Mouse (Mus musculus): Measurements from ENCODE around the gene H6pd.

H6pd gene

DNA sequence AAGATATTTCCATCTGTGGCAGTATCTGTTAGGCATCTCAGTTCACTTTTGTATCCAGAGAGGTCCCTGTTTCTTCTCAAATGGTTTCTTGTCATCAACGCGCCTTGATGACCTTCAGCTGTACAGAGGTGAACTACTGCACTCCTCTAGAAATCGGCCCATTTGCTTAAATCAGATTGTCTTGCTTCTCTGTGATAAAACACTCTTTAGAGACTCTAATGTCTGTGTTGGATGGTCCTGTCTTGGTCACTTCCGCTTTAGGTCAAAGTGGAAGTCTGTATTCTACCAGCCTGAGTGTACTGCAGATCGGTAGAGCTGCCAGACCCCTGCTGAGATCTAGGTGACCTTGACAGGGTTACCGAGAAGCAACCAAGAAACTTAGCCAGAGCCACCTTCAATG, 27.3 kb upstream of the H6pd start:
- ChIA-PET POLR2A (interaction anchor here in 3 of 4 experiments (1.1 to 13.5 kb wide), 7 partner anchors 12 to 120 kb away, joined by 3 to 263 read pairs (median 4); partner anchors contain the start of gene Gpr157 (in 1 of the 3)), CTCF (interaction anchor here (0.7 to 3.8 kb wide), 13 partner anchors 13 to 204 kb away, joined by 3 to 16 read pairs (median 4); partner anchors contain the start of gene Gpr157 (in 1 of the 4))

DNA sequence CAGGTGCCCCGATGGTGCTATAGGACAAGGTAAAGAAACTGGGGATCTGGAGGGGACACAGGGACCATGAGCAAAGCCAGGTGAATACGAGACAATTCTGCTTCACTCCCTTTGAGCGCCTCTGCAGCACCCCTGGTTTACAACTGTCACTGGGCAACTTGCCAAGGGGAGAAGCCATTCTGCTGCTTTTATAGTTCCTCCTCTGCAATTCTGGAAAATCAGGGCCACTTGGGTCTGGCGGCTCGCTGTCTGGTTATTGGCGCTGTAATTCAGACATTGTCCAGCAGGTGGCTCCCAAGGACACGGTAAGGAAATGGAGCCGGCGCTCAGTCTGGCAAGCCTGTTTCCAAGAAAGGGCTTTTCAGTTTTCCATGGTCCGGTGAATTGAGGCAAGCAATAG, 26.5 kb upstream of the H6pd start:
- ChIA-PET CTCF (interaction anchor here (0.5 to 3.8 kb wide), 20 partner anchors 9 to 228 kb away, joined by 3 to 16 read pairs (median 3); partner anchors contain the start of gene Gpr157 (in 1 of the 4)), POLR2A (interaction anchor here in 3 of 4 experiments (1.1 to 13.5 kb wide), 6 partner anchors 15 to 120 kb away, joined by 3 to 263 read pairs (median 4); partner anchors contain the start of gene Gpr157 (in 1 of the 3))

DNA sequence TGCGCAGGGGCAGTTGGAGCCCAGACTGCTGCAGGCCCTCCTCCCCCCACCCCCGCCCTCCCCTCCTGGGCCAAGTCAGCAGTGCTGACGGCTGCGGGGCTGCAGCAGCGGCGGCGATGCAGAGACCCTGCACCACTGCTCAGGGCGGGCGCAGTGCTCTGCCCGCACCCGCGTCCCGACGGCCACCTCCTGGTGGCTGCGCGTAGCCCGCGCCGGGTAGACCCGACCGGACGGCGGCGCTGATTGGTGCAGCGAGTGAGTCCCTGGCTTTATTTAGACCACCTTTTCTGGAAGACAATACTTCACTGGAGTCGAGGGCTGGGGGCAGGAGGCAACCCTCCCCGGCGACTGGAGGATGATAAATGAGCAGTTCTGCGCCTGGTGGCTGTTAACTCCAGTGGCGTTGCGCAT, 24.4 kb upstream of the H6pd start:
- CTCF ChIA-PET: interaction anchor here in 3 of 4 experiments (0.5 to 1.4 kb wide), 6 partner anchors 14 to 80 kb away, joined by 3 to 4 read pairs (median 3); no protein-coding TSS in a partner anchor
- POLR2A ChIA-PET: interaction anchor here in 3 of 4 experiments (0.8 to 13.5 kb wide), 12 partner anchors 8 to 65 kb away, joined by 3 to 263 read pairs (median 4); partner anchors contain the start of genes Gpr157 (in 1 of the 3) and H6pd (in 1 of the 3)

DNA sequence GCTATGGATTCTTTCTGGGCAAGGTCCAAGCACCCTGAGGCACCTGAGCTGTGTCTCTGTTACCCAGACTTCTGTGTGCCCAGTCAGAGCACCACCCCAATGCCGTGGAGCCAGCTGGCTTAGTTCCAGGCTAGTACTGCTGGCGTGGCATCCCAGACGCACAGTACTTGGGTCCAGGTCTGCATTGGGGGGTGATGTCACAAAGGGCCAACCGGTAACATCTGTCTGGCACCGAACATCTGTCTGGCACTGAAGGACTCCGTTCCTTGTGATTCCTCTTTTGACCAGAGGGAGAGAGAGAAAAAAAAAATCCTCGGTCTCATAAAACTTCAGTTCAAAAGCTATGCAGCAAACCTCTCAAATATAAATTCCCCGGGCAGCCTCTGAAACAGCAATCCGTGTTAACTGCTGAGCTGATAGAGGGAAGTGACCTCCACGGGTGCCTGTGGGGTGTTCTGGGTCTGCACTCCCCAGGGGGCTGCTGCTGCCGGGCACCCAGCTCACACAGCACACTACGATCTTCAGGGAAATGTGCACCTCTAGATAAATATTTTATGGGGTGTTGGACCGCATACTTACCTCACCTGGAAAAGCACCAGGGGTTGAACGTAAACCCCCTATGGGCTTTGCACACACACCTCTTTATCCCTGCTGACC, 22.5 kb upstream of the H6pd start:
- CTCF ChIA-PET: interaction anchor here (0.6 to 1.9 kb wide), 17 partner anchors 9 to 224 kb away, joined by 3 to 13 read pairs (median 4); no protein-coding TSS in a partner anchor
- POLR2A ChIA-PET: interaction anchor here (0.6 to 13.5 kb wide), 25 partner anchors 9 to 853 kb away, joined by 3 to 263 read pairs (median 4); partner anchors contain the start of genes H6pd (in 2 of the 4) and Gpr157 (in 1 of the 4)

DNA sequence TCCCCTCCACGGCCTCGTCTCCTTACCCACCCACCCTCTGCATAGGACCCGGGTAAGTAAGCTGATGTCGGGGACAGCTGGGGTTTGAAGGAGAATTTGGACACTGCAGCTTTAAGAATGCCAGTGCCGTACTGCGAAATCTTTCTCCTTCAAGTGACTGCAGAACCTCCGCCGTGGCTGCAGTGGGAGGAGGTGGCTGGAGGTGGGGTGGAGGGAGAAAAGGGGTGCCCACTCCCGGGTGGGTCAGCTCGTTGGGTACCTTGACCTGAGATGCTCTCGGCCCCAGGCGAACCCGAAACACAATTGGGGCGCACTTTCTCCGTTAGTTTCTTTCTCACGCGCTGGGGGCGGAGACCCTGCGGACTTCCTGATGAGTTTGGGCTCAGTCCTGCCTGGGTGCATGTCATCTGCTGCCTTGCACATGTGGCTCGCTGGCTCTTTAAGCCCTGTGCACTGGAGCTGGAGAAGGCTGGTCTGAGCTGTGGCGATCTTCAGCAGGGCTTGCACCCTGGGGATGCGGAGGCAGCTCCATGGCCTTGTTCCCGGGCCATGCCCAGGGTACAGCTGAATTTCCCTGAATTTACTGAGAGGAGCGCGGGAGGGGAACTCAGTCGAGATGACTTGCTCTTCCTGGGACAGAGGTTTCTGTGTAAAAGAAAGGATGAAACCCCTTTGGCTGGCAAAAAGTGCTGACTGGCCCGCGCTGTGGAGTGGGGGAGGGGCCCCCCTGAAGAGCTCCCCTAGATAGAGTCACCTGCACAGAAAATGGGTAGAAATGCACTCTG, 21.8 kb upstream of the H6pd start:
- POLR2A ChIA-PET: interaction anchor here (0.6 to 13.5 kb wide), 29 partner anchors 8 to 319 kb away, joined by 3 to 263 read pairs (median 3); partner anchors contain the start of genes Gpr157 (in 2 of the 4) and H6pd (in 1 of the 4)
- CTCF ChIA-PET: interaction anchor here (0.6 to 2.4 kb wide), 20 partner anchors 9 to 242 kb away, joined by 3 to 13 read pairs (median 4); partner anchors contain the start of gene Gpr157 (in 1 of the 4)

DNA sequence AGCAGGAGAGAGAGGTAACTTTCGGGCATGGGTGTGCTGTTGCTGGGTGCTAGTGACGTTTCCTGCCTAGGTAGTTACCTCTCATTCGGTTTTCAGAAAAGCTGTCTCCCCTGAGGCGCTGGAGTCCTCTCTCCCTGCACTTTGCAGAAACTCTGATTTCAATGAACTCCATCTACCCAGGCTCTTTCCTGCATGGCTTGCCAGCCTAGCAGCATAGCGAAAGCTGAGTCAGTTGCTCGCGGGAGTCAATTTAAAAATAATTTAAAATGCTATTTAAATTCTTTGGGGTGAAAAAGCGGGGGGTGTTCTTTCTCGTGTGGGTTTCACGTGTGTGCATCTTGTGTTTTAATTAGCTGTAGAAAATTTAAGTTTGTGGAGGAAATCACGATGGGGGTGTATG, 21.1 kb upstream of the H6pd start:
- POLR2A ChIA-PET: interaction anchor here (0.6 to 13.5 kb wide), 20 partner anchors 9 to 318 kb away, joined by 3 to 263 read pairs (median 4); partner anchors contain the start of genes Gpr157 (in 1 of the 4) and H6pd (in 1 of the 4)

DNA sequence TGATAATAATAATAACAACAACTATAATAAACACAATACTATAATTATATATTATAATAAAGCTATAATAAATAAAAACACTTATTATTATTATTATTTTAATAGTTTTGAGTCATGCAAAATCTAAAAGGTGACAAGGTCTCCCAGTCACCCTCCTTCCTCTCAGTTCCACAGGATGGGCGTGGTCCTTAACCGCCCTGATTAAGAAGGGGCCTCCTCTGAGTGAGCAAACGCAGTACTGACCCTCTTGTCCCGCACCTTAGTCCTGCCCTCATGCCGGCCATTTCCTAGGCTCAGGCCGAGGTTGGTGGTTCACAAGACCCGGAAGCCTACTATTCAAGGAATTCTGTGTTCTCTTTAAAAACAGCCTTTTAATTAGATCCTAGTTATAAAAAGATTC, 14.7 kb upstream of the H6pd start:
- CTCF ChIA-PET: interaction anchor here in 3 of 4 experiments (0.5 to 1.5 kb wide), 6 partner anchors 9 to 868 kb away, joined by 3 to 5 read pairs (median 3); no protein-coding TSS in a partner anchor
- POLR2A ChIA-PET: interaction anchor here in 3 of 4 experiments (0.6 to 1.2 kb wide), 3 partner anchors 67 to 857 kb away, joined by 3 to 4 read pairs (median 3); partner anchors contain the start of gene Pgd (in 1 of the 3)

More for the DNA sequence above, 21.1 kb upstream of the H6pd start:
- CTCF ChIA-PET: interaction anchor here (0.7 to 2.4 kb wide), 13 partner anchors 20 to 241 kb away, joined by 3 to 13 read pairs (median 5); partner anchors contain the start of gene Gpr157 (in 1 of the 4)

DNA sequence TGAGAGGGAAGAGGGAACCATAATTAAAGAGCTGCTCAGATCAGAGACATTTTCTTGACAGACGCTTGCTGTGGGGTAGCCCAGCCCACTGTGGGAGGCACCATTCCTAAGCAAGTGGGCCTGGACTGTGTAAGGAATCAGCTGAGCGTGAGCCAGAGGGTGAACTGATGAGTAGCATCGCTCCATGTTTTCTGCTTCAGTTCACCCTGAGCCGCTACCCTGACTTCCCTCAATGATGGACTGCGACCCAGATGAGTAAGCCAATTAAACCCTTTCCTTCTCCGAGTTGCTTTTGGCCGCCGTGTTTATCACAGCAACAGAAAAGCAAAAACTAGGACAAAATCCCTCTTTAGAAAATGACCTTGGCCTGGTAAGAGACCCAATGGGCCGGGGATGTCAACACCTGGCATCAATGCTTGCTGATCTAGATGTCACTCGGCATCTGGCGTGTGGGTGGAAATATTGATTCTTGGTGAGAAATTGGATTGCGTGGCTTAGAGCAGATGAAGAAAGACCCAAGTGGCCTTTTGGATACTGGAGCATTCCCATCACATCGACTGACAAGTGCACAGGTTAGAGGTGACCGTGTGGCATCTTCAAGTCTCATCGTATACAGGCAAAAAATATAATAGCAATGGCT, 11.0 kb upstream of the H6pd start:
- CTCF ChIA-PET: interaction anchor here in 3 of 4 experiments (0.5 to 0.7 kb wide), 3 partner anchors 90 to 995 kb away, joined by 3 to 6 read pairs (median 4); no protein-coding TSS in a partner anchor
- POLR2A ChIA-PET: interaction anchor here in 1 of 4 experiments (0.5 kb wide), 1 partner anchor 114 kb away, joined by 3 read pairs; no protein-coding TSS in a partner anchor

DNA sequence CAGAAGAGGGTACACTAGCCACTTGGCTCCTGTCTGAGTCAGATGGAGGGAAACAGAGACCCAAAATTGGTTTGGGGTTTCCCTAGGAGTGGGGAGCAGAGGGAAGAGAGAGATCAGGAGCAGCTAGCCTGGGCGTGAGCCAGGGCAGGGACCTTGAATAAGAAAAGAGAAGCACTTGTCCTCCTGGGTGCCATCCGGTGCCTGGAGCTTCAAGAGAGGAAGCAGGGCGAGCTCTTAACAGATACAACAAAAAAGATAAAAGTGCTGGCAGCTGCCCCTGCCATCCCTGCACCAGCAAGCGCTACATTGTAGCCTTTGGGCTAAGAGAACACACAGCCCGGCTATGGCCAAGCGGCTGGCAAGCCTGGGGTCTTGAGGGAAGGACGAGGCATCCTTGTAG, 6.6 kb upstream of the H6pd start:
- CTCF ChIA-PET: interaction anchor here in 3 of 4 experiments (0.5 to 1.5 kb wide), 5 partner anchors 58 to 425 kb away, joined by 3 to 8 read pairs (median 5); no protein-coding TSS in a partner anchor

DNA sequence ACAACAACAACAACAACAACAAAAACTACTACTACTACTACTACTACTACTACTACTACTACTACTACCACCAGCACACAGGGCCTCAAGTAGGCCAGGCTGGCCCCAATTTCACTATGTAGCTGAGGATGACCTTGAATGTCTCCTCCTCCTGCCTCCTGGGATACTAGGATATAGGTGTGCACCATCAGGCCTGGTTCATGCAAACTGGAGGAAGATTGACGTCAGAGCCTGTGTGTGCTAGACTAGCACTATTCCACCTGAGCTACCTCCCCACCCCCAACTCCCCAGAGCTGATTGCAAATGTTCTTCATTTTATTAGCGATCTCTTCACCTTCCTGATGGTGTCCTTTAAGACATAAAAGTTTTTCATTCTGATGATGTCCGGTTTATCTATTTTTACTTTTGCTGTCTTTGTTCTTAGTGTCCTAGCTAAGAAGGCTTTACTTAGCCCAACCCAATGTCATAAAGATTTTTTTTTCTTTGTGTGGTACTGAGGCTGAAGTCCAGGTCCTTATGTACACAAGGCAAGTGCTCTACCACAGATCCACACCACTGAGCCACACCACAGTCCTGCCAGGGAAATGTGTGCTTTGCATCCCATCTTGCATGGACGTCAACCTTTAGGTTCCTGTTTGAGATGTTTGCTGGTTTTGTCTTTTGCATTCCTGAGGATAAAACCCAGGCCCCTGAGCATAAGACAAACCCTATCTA, 5.7 kb upstream of the H6pd start:
- ChIA-PET CTCF (interaction anchor here (0.7 to 1.5 kb wide), 4 partner anchors 8 to 172 kb away, joined by 3 read pairs; no protein-coding TSS in a partner anchor), POLR2A (interaction anchor here in 3 of 4 experiments (0.5 to 1.6 kb wide), 7 partner anchors 9 to 1623 kb away, joined by 3 to 5 read pairs (median 4); no protein-coding TSS in a partner anchor)

More for the DNA sequence above, 6.6 kb upstream of the H6pd start:
- POLR2A ChIA-PET: interaction anchor here in 2 of 4 experiments (0.7 to 1.5 kb wide), 7 partner anchors 8 to 86 kb away, joined by 3 to 6 read pairs (median 3); no protein-coding TSS in a partner anchor

DNA sequence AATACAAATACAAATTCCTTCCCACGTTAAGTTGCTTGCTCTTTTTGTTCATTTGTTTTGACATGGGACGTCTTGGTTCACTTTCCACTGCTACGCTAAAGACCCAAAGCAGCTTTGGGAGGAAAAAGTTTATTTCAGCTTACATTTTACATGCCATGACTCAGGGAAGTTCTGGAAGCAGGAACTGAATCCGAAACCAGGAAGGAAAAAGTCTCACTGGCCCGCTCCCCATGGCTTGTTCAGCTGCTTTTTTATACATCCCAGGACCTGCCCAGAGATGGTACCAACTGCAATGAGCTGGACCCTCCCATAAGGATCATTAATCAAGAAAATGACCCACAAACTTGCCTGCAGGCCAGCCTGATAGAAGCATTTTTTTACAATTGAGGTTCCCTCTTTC, 5.0 kb upstream of the H6pd start:
- POLR2A ChIA-PET: interaction anchor here in 2 of 4 experiments (0.6 to 1.6 kb wide), 7 partner anchors 9 to 74 kb away, joined by 3 to 5 read pairs (median 3); partner anchors contain the start of gene Gpr157 (in 1 of the 2)
- CTCF ChIA-PET: interaction anchor here in 2 of 4 experiments (0.6 to 1.2 kb wide), 3 partner anchors 9 to 172 kb away, joined by 3 to 7 read pairs (median 3); no protein-coding TSS in a partner anchor

DNA sequence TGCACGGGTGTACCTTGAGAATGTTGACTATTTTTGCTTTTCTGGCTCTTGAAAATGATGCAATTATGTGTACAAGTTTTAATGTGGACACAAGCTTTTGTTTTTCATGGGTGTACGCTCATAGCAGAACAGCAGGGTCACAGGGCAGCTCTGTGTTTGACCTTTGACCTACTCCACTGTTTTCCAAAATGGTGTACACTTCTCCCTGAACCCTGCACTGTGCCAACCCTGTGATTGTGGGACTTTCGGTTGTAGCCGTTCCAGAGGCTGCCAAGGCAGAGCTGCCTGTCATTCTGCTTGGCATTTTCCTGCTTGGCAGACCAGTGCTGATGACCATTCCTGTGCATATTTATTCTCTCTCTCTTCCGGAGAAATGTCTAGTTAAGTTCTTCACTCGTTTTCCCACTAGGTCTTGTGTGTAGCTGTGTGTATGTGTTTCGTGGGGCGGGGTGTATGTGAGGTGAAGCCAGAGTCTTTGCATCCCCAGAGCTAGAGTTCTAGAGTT, 4.4 kb upstream of the H6pd start:
- ChIA-PET CTCF (interaction anchor here in 2 of 4 experiments (0.6 to 1.2 kb wide), 3 partner anchors 9 to 108 kb away, joined by 3 to 7 read pairs (median 5); no protein-coding TSS in a partner anchor), POLR2A (interaction anchor here in 3 of 4 experiments (0.6 to 1.6 kb wide), 9 partner anchors 8 to 74 kb away, joined by 3 to 5 read pairs (median 3); partner anchors contain the start of gene Gpr157 (in 1 of the 3))

DNA sequence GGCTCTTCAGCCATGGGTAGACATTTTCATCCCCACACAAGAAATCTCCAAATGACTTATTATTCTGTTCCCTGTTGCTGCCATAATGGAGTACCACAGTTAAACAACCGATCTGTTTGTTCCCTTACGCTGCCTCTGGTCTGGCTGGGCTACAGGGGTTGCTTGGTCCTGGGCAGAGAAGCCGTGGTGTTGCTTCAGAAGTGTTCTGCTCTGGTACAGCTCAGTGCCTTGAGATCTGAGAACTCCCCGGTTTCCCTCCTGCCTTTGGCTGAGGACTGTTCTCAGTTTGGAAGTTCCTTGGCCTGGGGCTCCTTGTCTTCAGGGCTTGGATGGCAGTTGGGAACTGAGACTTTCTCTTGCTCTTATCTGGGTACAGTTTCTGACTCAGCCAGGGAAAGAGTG, 3.5 kb upstream of the H6pd start:
- ChIA-PET POLR2A (interaction anchor here in 2 of 4 experiments (0.5 to 1.4 kb wide), 2 partner anchors 9 to 793 kb away, joined by 3 to 4 read pairs; no protein-coding TSS in a partner anchor), CTCF (interaction anchor here in 1 of 4 experiments (0.6 kb wide), 1 partner anchor 37 kb away, joined by 3 read pairs; no protein-coding TSS in a partner anchor)

DNA sequence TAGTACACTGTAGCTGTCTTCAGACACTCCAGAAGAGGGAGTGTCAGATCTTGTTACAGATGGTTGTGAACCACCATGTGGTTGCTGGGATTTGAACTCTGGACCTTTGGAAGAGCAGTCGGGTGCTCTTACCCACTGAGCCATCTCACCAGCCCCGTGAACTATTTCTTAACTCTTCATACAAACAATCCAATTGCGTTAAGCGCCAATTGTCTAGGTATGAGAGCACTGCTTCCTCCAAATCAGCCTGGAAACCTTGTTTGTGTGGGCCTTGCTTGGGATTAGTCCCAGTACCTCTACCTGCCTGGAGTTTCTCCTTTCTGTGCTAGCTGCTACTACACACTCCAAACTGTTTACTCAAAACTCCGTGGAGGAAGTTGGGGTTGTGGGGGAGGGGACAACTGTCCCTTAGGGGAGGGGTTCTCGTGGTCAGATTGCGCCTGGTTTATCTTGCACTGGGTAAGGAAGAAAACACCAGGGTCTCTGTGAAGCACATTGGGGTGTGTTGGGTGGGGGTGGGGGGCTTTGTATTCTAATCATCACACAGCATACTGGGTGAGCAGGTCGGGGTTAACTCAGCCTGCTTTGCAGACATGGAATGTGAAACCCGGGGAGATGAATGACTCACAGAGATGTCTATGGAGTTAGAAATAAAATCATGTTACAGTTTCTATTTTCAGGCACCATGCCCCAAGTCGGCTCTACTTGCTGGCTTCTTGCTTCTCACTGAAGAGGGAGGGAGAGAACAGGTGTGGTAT, 2.9 kb upstream of the H6pd start:
- POLR2A ChIA-PET: interaction anchor here in 2 of 4 experiments (0.5 to 1.4 kb wide), 2 partner anchors 9 to 794 kb away, joined by 3 to 4 read pairs; no protein-coding TSS in a partner anchor
- CTCF ChIA-PET: interaction anchor here in 1 of 4 experiments (0.6 kb wide), 2 partner anchors 36 to 912 kb away, joined by 3 read pairs; no protein-coding TSS in a partner anchor

Data from embryonic stem cell, embryonic (primary cell).